Mouse (Mus musculus) c-Kit-positive CD71-positive TER-119-negative erythroid progenitor cells, embryonic 14.5 days (primary cell): ENCODE measurements around the gene 4930539E08Rik.

Experiments used
- DNase-seq: peaks from one replicate; pipeline ENCODE4 v3.0.0-alpha.2; 2013; ENCODE audit warnings: low read depth

4930539E08Rik gene

DNA sequence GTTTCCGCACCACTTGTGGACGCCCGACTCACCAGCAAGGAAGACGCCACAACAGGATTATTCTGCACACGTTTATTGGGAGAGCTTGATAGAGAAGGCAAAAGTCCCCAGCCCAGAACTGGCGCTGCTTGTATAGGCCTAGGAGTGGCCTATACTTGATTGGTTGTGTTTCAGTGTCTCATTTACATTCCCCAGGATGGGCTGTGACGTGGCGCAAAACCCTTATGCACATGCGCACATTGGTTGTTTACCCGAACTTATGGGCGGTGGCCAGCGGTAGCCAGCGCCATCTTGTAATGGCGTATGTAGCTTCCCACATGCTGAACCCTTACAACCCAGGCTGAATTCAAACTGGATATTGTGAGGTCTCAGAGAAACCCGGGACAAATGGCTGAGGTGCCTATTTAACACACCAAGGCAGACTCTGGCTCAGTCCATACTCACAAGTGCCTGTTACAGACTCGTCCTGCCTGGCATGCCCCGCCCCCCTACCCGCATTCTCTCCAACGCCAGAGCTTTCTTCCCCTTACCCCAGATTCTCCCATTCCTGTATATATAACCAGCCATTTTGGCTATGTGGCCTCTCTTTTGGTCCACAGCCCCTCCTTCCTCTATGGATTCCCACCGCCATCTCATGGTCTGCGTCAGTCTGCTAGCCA is 19.8 kb downstream of the 4930539E08Rik start:
- no peak for DNase-seq

DNA sequence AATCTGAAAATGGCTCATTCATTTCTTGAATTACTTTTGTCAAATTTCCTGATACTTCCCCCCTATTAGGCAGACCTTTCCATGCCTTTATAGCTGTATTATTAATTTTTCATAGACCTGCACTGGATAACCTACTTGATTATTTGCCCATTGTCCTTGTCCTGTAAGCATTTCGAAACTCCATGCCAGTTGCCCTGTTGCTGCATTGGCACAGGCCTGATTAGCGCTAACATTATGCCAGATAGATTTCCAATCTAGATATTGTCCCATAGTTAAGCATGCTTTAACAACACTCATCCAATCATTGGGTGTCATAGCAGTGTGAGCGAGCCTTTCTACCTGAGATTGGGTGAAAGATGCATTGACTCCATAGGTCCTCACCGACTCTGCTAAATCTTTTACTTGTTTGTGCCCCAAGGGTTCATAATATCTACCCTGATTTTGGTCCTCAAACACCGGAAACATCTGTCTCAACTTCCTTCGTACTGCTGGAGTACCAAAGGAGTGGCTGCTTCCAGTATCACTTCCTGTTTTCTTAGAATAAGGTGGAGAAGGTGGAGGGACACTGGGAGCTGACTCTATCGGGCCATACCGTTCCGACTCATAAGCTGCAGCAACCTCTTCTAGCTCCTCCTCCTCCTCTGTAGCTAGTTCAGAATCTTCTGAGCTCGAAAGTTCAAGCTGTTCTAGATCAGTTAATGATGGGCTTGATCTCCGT is 20.9 kb downstream of the 4930539E08Rik start:
- no peak for DNase-seq

DNA sequence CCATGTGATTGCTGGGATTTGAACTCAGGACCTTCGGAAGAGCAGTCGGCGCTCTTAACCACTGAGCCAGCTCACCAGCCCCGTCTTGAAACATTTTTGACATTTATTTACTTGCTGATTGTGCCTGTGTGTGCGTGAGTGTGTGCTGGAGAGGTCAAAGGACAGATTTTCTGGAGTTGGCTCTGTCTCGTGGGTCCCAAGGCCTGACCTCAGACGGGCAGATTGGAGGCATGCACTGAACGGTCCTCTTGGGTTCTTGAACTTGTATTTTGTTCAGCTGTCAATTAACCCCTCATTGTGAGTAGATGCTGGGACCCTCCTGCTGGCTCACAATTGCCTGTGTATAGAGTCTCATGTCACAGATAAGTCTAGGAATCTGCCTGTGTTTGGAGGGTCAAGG is 28.9 kb downstream of the 4930539E08Rik start:
- no peak for DNase-seq

DNA sequence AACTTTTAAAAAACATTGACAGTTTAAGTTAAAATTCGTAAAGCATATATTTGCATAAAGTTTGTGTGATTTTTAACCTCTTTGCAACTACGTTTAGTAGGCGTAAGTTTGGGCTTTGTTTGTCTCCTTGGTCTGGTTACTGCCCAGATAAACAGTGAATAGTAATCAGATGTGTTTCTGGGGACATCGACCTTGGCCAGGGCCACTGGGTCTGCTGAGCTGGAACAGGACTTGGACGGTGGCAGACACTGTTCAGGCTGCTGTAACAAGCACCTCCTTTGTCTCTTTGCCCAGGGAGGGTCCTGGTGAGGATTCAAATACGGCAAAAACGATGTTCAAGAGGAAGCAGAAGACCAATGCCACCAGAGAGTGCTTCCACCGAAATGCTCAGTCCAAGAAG is 29.9 kb downstream of the 4930539E08Rik start:
- DNase-seq, result no peak

DNA sequence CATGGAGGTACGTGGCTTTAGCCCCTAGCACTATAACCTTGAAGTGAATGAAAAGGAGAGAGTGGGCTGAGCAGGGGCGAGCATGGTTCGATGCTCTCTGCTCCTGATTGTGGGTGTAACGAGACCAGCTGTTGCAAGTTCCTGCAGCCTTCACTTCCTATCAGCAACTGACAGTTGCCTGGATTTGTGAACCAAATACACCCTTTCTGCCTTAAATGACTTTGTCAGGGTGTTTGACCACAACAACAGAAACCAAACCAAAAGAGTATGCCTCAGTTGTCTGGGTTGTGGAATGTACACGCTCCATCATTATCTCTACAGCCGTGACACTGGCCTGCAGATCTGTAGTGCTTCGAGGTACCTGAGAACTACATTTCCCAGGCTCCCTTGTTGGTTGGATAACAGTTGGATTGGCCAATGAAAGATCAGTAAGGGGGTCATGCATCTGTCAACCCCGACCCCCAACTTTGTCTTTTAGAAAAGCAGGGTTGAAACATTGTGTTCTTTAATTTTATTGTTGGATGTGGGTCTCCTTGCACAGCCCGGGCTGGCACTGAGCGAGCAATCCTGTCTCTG is 31.1 kb downstream of the 4930539E08Rik start:
- no peak for DNase-seq

DNA sequence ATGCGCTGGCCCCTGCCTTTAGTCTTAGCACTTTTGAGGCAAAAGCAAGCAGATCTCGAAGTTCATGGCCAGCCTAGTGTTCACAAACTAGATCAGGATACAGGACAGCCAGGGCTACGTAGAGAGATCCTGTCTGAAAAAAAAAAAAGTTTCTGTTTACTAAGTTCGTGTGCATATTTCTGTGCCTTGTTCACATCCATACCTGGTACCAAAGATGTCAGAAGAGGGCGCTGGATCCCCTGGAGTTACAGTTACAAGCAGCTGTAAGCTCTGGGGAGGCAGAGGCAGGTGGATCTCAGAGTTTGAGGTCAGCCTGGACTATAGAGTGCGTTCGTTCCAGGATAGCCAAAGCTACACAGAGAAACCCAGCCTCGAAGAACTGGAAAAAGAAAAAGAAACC is 32.3 kb downstream of the 4930539E08Rik start:
- no peak for DNase-seq

DNA sequence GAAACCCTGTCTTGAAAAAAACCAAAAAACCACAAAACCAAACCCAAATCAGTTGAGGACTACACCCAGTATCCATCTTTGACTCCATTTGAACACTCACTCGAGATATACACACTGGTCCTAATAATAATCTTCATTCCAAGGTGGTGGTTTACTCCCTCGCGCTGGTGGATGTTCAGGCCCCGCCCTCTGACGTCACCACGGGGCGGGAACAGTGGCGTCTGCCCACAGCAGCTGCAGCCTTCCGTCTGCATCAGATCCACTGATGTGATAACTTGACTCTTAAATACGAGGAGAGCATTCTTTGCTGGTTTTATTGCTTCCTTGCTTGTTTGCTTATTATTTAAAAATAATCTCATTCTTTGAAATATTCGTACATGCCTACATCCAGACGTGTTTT is 32.8 kb downstream of the 4930539E08Rik start:
- peak; percentile 85 for DNase-seq

DNA sequence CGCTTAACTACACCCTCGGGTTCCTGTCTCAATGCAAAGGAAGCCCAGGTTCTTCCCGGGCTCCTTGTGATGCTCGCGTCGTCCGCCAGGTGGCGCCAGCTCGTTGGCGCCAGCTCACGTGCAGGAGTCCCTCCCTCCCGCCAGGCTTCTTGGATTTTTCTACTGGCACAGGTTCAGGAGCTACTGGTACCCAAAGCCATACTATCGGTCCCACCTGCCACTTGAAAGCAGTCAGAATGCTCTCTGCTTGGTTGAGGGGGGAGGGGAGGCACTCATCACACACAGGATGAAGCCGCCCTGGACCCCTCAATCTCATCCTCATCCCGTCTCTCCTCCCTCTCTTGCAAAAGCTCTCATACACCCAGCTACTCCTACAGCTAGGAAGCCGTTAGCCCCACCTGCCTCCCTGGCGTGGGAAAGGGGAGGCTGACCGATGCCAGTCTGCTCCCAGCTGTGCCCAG is 35.2 kb downstream of the 4930539E08Rik start:
- peak; percentile 56 for DNase-seq

DNA sequence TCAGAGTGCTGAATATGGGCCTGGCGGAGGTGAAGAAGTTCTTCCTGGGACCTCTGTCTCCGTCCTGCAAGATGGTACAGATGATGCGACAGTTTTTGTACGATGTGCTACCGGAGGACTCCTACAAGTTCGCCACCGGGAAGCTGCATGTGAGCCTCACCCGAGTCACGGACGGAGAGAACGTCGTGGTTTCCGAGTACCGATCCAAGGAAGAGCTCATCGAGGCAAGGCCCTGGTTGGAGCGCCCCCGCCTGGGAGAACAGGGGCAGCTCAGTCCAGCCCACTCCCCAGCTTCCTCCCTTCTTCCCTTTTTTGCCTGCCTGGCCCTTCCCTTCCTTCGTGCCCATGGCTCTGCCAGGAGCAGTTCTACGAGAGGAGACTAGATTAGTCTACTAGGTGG is 38.3 kb downstream of the 4930539E08Rik start:
- no peak for DNase-seq

DNA sequence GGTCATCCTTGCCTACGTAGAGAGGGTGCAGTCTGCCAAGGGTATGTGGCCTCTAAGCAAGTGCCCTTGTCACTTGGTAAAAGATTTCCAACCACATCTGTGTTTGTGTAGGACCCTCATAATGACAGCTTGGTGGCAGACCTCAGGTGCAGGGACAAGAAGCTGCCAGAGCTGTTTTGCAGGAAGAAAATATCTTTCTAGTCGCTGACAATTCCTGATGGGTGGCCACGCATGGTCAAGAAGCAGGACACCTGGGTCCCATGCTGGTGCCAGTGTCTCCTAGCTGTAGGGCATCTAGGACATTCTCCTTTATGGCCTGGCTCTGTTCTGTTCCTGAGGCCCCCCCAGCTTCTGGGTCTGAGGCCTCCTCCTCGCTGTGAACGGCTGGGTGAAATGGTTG is 38.8 kb downstream of the 4930539E08Rik start:
- no peak for DNase-seq

DNA sequence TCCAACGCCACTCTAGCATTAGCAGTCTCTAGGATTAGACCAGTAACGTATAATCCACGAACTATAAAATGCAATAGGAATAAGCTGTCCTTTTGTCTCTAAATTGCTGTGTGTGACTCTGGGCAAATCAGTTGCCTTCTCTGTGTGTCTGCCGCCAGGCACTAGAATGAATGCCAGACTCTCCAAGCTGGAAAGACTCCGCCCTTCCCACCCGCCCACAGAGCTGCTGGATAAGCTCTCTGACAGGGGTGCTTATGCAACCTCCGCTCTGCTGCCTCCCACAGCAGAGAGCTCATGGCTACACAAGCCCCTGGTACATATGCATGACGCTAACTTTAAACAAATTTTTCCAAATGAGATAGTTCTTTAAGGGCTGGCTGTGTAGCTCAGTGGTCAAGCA is 39.8 kb downstream of the 4930539E08Rik start:
- DNase-seq, result no peak

DNA sequence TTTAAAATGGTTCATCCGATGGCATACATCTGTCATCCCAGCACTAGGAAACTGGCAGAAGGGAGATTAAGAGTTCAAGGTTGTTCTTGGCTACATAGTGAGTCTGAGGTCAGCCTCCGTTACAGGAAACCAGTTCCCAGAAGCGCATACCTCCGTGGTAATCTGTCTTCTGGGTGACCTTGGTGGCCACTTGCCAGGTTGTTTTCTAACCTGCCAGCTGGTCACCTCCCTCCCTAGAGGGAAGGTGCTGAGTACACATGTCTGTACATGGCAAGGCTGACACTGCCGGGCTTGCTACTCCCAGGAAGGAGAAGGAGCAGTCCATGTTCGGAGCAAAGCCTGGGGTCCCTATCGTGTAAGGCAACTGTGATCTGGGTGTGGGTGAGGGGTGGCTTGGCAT is 40.3 kb downstream of the 4930539E08Rik start:
- DNase-seq, result no peak

DNA sequence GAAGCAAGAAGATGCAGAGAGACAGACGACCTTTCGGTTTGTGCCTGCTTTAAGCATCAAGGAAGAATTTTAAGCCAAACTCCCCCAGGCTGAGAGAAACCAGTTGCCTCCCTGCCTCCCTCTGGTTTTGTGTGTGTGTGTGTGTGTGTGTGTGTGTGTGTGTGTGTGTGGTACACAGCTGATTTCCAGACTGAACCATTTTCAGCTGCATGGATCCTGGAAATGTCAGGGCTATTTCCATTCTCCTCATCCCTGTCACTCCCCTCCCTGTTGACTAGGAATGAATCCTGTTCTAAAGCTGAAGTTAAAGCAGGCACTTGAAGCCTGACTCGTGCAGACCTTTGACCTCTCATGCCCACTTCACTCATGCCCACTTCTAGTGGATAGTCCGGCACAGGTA is 40.9 kb downstream of the 4930539E08Rik start:
- no peak for DNase-seq

DNA sequence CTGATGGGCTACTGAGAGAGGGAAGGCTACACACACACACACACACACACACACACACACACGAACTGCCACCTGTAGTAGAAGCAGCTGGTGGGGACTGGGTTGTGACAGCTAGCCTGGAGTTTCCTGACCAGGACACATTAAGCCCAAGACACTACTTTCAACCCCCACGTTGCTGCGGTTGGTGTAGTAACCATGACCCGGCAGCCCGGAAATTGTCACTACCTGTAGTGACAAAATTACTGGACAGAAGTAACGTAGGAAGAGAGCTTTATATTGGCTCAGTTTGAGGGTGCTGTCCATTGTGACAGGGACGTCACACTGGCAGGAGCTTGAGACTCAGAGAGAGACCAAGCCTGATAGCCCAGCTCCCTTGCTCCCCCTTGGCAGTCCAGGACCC is 42.8 kb downstream of the 4930539E08Rik start:
- DNase-seq, result no peak

DNA sequence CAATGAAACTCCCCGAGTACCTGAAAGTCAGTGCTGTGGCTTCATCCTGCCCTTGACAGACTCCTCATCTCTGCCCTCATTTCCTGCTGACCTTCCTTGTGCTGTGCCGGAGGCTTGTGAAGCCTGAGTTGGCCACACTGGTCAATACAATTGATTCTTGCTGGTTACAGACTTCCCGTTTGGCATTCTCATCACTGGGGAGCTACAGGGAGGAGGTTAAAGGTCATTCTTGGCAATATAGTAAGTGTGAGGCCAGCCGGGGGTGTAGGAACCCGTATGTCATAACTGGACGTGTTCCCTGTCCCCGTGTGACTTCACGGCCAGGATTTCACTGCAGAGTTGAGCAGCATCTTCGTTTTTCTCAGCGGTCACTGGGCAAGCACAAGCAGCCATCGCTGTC is 43.3 kb downstream of the 4930539E08Rik start:
- DNase-seq, result no peak

DNA sequence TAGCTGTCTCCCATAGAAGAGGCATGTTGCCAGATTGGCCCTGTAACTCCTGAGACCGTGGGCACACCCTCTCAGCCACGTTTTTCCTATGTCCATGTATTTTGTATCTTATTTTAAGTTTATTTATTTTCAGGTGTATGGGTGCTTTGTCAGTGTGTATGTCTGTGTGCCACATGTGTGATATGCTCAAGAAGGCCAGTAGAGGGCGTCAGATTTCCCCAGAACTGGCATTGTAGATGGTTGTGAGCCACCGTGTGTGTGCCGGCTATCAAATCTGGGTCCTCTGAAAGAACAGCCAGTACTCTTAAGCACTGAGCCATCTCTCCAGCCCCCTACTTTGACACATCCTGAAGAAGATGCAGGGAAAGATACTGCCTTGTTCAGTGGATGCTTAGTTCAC is 44.7 kb downstream of the 4930539E08Rik start:
- no peak for DNase-seq

DNA sequence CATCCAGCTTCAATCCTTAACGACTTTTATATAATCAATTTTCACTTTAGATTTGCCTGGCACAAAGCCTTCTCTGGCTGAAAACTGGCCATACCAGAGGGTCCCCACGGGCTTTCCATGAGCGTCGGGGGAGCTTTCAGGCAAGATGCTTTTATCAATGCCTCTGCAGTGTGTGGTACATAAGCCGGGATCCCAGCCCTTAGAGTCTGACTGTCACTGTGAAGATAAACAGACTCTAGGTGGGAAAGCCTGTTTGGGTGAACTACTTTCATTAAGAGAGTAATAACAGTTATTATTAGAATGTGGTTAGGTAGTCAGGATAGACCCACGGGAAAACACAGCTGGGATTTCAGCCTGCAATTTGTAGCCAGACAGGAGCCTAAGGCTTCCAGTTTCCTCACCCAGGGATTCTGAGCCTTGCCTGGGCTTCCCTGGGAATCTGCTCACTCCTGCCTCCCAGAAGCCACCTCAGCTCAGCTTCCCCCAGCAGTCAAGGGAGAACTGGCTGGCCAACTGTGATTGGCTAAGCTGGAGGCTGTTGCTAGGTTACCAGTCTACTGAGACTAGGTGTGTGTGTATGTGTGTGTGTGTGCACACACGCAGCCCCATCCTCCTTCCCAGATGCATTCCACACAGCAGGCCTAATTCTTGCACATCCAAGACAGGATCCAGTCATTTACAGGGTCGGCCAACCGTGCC is 45.6 kb downstream of the 4930539E08Rik start:
- no peak for DNase-seq

DNA sequence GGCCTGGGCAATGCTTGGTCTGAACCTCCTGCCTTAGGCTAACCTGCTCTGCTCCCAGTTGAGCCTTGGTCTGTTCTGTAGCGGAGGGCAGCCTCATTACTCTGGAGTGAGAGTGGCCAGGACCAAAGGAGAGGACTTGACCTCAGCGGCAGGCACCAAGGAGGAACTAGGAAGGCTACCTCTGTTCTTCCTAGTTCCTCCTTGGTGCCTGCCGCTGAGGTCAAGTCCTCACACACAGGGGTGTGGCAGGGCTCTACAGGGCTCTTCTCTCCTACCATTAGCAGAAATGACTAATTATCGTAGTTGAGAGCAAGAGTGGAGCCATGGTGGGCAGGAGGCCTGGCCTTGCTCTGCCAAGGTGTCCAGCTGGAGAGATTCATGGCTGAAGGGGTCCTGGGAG is 47.7 kb downstream of the 4930539E08Rik start:
- DNase-seq, result no peak

DNA sequence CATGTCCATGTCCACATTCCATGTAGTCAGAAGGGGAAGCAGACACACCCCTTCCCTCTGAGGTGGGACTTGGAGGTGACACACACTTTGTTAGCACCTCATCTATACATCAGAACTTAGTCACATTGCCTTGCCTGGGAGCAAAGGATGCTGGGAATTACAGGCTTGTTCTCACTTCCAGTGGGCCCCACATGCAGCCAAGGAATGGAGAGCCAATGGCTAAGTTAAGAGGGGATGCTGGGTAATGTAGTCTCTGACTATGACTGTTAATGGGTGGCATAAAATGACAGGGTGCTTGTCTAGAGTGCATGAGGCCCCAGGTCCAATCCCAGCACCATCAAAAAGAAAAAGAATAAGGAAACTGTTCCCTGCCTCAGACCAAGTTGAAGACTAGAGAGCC is 48.2 kb downstream of the 4930539E08Rik start:
- no peak for DNase-seq

DNA sequence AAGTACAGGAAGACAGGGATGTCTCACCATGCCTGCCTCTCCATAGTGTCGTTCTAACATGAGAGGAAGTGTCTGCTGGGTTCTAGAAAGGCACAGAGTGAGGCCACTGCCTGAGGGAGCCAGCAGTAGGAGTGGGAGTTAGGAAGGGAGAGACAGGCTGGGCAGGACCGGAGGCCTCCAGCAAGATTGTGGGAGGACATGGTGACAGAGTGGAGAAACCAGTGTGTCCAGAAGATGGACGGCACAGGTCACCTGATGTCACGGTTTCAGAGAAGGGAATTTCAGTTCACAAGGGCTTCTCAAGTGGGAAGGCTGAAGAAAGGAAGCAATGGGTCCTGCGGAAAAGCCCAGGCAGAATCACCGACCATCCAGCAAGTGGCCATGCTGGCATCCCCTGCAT is 50.7 kb downstream of the 4930539E08Rik start:
- DNase-seq, result no peak

DNA sequence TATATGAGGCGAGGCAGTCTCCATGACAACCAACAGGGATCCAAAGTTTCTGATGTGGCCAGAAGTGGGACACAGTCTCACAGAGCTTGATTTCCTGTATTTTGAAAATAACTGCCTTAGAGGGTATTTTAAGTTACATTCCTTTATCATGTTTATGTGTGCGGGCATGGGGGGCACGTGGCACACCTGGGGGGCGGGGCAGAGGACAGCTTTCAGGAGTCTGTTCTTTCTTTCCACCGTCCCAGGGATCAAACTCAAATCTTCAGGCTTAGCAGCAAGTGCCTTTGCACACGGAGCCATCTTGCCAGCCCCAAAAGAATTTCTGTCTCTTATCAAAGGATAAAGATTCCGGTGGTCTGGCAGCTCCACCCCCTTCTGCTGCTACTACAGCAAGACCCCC is 51.2 kb downstream of the 4930539E08Rik start:
- DNase-seq, result no peak

DNA sequence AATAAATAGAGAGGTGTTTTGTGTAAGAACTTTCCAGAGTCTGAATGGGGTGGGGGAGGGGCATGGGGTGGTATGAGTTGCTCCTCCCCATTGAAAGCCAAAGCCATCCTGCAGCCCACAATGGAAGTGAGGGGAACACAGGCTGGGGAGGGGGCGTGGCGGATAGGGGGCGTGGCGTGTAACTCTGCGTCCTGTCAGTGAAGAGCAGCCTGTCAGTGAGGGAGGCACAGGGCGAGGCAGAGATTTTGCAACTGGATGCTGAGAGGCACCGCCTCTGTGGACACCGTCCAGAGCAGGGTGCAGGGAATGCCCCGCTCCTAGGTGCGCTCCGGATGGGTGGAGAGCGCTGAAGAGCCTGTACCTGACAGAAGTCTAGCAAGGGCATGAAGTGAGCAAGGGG is 56.9 kb downstream of the 4930539E08Rik start, which contains the start of gene Pnpla1:
Pnpla1 (plus strand) TSS at position 207 of the 400 bp plus-strand sequence.
- no peak for DNase-seq

DNA sequence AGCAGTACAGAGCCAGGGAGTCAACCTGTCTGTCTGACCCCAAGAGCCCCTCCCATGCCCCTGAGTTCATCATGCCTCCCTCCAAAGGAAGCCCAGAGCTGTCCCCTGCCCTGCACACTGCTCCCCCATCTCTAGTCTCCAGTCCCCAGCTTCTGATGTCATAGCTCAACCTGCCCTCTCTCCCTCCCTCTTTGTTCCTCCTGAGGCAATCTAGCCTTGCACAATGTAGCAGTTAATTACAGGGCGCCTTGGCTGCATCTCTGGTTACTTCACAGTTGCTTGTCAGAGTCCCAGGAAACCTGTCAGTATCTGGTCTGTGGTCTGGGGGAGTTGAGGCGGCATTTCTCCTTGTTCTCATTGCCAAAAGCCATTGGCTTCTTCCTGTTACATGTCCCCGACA is 59.1 kb downstream of the 4930539E08Rik start:
- DNase-seq, result no peak
